Mouse (Mus musculus) cerebellum, adult 11-12 months (tissue): Measurements from ENCODE around the gene Tap2.
A peak's percentile ranks its signal among the peaks of the same experiment; 100 is the strongest.

ENCODE experiments used
- DNase-seq: peaks from one replicate; pipeline ENCODE4 v3.0.0; 2022

Tap2 gene

GRCm38 (mm10) chr17:34257594-34258375 lies 54.5 kb downstream of the Tap2 start, which contains the start of gene H2-Ab1:
TSS of gene H2-Ab1 (plus strand) at chr17:34257689.
- DNase-seq = no peak

DNA sequence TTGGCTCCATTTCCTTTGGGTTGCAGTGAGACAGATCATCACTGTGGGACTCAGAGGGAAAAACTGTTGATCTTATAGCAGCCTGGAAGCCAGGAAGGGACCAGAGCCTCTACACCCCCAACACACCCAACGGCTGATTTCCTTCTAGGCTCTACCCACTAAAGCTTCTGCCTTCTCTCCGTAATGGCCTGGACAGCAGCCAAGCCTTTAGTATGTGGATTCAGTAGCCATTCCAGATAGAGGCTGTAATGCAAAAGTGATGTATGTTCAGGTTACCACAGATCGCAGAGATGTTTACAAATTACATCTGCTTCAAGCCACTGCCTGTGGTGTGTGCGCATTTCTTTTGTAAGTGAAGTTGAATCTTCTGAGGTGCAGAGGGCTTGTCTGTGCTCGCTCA lies 57.2 kb downstream of the Tap2 start:
- no peak for DNase-seq

GRCm38 (mm10) chr17:34261502-34261901 lies 58.2 kb downstream of the Tap2 start:
- peak; percentile 7 for DNase-seq

DNA sequence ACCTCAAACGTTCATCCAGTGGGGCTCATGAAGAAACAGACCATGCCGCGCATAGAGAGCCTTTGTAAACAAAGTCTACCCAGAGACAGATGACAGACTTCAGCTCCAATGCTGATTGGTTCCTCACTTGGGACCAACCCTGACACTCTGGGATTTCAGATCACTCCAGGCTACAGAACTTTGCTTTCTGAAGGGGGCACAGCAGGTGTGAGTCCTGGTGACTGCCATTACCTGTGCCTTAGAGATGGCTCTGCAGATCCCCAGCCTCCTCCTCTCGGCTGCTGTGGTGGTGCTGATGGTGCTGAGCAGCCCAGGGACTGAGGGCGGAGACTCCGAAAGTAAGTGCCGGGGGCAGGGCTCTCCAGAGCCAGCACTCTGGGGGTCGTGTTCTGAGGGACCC lies 59.7 kb downstream of the Tap2 start:
- DNase-seq = peak; percentile 20

GRCm38 (mm10) chr17:34263811-34264371 lies 60.6 kb downstream of the Tap2 start:
- DNase-seq = no peak

GRCm38 (mm10) chr17:34264452-34265351 lies 61.4 kb downstream of the Tap2 start:
- DNase-seq = no peak
